Mouse (Mus musculus) MEL (cell line): Measurements from ENCODE around the gene Cmc2. TPM values are rescaled to one million over a fixed set of nuclear protein-coding genes. Genes with fewer than 3 reads are reported as not detected.

ENCODE experiments used
- DNase-seq: peaks from one replicate; pipeline ENCODE4 v3.0.0; 2011; ENCODE audit warnings: low read depth, low spot score
- H3K27ac ChIP-seq: 2 replicates; pipeline ENCODE4 v1.5.1; 2012; ENCODE audit warnings: low read depth, mild to moderate bottlenecking, control low read depth, low read length, moderate library complexity; ENCODE audit not compliant: control insufficient read depth
- H3K27me3 ChIP-seq, 2 experiments: fragments of 150-350 bp in 1 of 2; sonication (generic) in 1 of 2; 2 replicates each; pipeline ENCODE4 v1.6.1; 2012; ENCODE audit warnings: low read length in 2 of 2, mild to moderate bottlenecking in 2 of 2, improper control_type of control experiment in 1 of 2, moderate library complexity in 1 of 2; ENCODE audit not compliant: insufficient read depth in 2 of 2, control insufficient read depth in 1 of 2
- H3K36me3 ChIP-seq, 2 experiments: 2 replicates each; pipeline ENCODE4 v1.6.1; 2012 to 2014; ENCODE audit warnings: low read length in 2 of 2, improper control_type of control experiment in 1 of 2, inconsistent platforms in 1 of 2, mild to moderate bottlenecking in 1 of 2; ENCODE audit not compliant: insufficient read depth in 2 of 2, control insufficient read depth in 1 of 2
- H3K4me1 ChIP-seq, 2 experiments: fragments of 150-350 bp in 1 of 2; sonication (generic) in 1 of 2; 2 replicates each; pipeline ENCODE4 v1.6.1; 2012; ENCODE audit warnings: low read length in 2 of 2, improper control_type of control experiment in 1 of 2, mild to moderate bottlenecking in 1 of 2; ENCODE audit not compliant: insufficient read depth in 2 of 2, control insufficient read depth in 1 of 2
- H3K4me3 ChIP-seq, 2 experiments: fragments of 150-350 bp in 1 of 2; sonication (generic) in 1 of 2; 2 replicates each; pipeline ENCODE4 v1.5.1; 2012; ENCODE audit warnings: low read depth in 2 of 2, low read length in 2 of 2, mild to moderate bottlenecking in 2 of 2, moderate library complexity in 2 of 2, control low read depth in 1 of 2, improper control_type of control experiment in 1 of 2; ENCODE audit not compliant: control insufficient read depth in 1 of 2, insufficient read depth in 1 of 2
- H3K79me2 ChIP-seq: 2 replicates; pipeline ENCODE4 v1.6.1; 2012; ENCODE audit warnings: mild to moderate bottlenecking, low read length, moderate library complexity; ENCODE audit not compliant: control insufficient read depth, poor library complexity, insufficient read depth
- H3K9ac ChIP-seq: 2 replicates; pipeline ENCODE4 v1.6.1; 2012; ENCODE audit warnings: low read depth, mild to moderate bottlenecking, control low read depth, low read length, moderate library complexity; ENCODE audit not compliant: control insufficient read depth, poor library complexity, severe bottlenecking
- H3K9me3 ChIP-seq: fragments of 150-350 bp; sonication (generic); replicated peaks from 2 replicates; pipeline ENCODE4 v1.6.1; 2012; ENCODE audit warnings: mild to moderate bottlenecking, low read length, improper control_type of control experiment, moderate library complexity; ENCODE audit not compliant: insufficient read depth
- CTCF ChIP-seq, 3 experiments: IDR thresholded peaks in 2 of 3; conservative IDR thresholded peaks in 1 of 3; 2 replicates each; pipeline ENCODE4 v1.5.1; 2011 to 2012; ENCODE audit warnings: low read length in 3 of 3, low read depth in 2 of 3, mild to moderate bottlenecking in 2 of 3, improper control_type of control experiment in 1 of 3, inconsistent platforms in 1 of 3, mixed read lengths in 1 of 3, moderate library complexity in 1 of 3; ENCODE audit not compliant: control insufficient read depth in 1 of 3, insufficient read depth in 1 of 3, poor library complexity in 1 of 3, severe bottlenecking in 1 of 3
- GABPA ChIP-seq: IDR thresholded peaks from 2 replicates; pipeline ENCODE4 v1.6.1; 2012; ENCODE audit warnings: low read depth, mild to moderate bottlenecking, inconsistent platforms, low read length, improper control_type of control experiment, moderate library complexity
- JUND ChIP-seq: IDR thresholded peaks from 2 replicates; pipeline ENCODE4 v1.6.1; 2011; ENCODE audit warnings: low read depth, mild to moderate bottlenecking, improper control_type of control experiment, low read length
- MAX ChIP-seq: IDR thresholded peaks from 2 replicates; pipeline ENCODE4 v1.6.1; 2011; ENCODE audit warnings: low read length, improper control_type of control experiment
- MAZ ChIP-seq: IDR thresholded peaks from 2 replicates; pipeline ENCODE4 v1.6.1; 2012; ENCODE audit warnings: low read depth, mild to moderate bottlenecking, inconsistent platforms, low read length, improper control_type of control experiment
- MYB ChIP-seq: IDR thresholded peaks from 2 replicates; pipeline ENCODE4 v1.6.1; 2011; ENCODE audit warnings: mild to moderate bottlenecking, low read depth, low read length, improper control_type of control experiment
- NELFE ChIP-seq: IDR thresholded peaks from 2 replicates; pipeline ENCODE4 v1.6.1; 2011; ENCODE audit warnings: low read depth, low read length, improper control_type of control experiment
- NRF1 ChIP-seq: IDR thresholded peaks from 2 replicates; pipeline ENCODE4 v1.6.1; 2014; ENCODE audit warnings: low read depth, mild to moderate bottlenecking, inconsistent platforms, low read length, improper control_type of control experiment, moderate library complexity; ENCODE audit not compliant: poor library complexity, insufficient read depth, severe bottlenecking
- POLR2AphosphoS2 ChIP-seq: IDR thresholded peaks from 2 replicates; pipeline ENCODE4 v1.6.1; 2011; ENCODE audit warnings: low read length, improper control_type of control experiment
- POLR2AphosphoS5 ChIP-seq: IDR thresholded peaks from 2 replicates; pipeline ENCODE4 v1.6.1; 2012; ENCODE audit warnings: low read depth, borderline replicate concordance, mild to moderate bottlenecking, inconsistent platforms, low read length, moderate library complexity, mixed read lengths
- RAD21 ChIP-seq: IDR thresholded peaks from 2 replicates; pipeline ENCODE4 v1.6.1; 2011; ENCODE audit warnings: mild to moderate bottlenecking, low read depth, low read length, improper control_type of control experiment
- SMC3 ChIP-seq: IDR thresholded peaks from 2 replicates; pipeline ENCODE4 v1.6.1; 2011; ENCODE audit warnings: low read depth, low read length, improper control_type of control experiment
- TAL1 ChIP-seq: IDR thresholded peaks from 2 replicates; pipeline ENCODE4 v1.6.1; 2012; ENCODE audit warnings: mild to moderate bottlenecking, inconsistent platforms, low read length, moderate library complexity, mixed read lengths
- TCF12 ChIP-seq: IDR thresholded peaks from 2 replicates; pipeline ENCODE4 v1.6.1; 2014; ENCODE audit warnings: low read depth, mild to moderate bottlenecking, inconsistent platforms, low read length, improper control_type of control experiment, moderate library complexity
- ZC3H11A ChIP-seq: IDR thresholded peaks from 2 replicates; pipeline ENCODE4 v1.6.1; 2012; ENCODE audit warnings: low read depth, mild to moderate bottlenecking, inconsistent platforms, low read length, improper control_type of control experiment
- ZKSCAN1 ChIP-seq: IDR thresholded peaks from 2 replicates; pipeline ENCODE4 v1.6.1; 2012; ENCODE audit warnings: low read depth, mild to moderate bottlenecking, inconsistent platforms, low read length, improper control_type of control experiment, moderate library complexity
- ZMIZ1 ChIP-seq: IDR thresholded peaks from 2 replicates; pipeline ENCODE4 v1.6.1; 2012; ENCODE audit warnings: low read depth, mild to moderate bottlenecking, inconsistent platforms, low read length, improper control_type of control experiment, moderate library complexity
- ZNF384 ChIP-seq: IDR thresholded peaks from 2 replicates; pipeline ENCODE4 v1.6.1; 2012; ENCODE audit warnings: low read depth, mild to moderate bottlenecking, inconsistent platforms, low read length, improper control_type of control experiment
- polyA plus RNA-seq, 2 experiments: library from polyadenylated mRNA; stranded (reverse) in 1 of 2; unstranded in 1 of 2; fragments of >175 nt in 1 of 2; fragments of >200 nt in 1 of 2; gene quantifications; 2 replicates each; pipeline versions ENCODE4 v1.2.1 to v1.2.4; 2012; ENCODE audit warnings: low replicate concordance in 2 of 2, low read depth in 1 of 2; ENCODE audit not compliant: insufficient read length in 2 of 2, insufficient read depth in 1 of 2, missing spikeins in 1 of 2
- total RNA-seq: library from RNA; depleted of rRNA; stranded (reverse); fragments of 300-350 nt; gene quantifications from 2 replicates; pipeline ENCODE4 v1.2.3, GENCODE M21; 2012

The Cmc2 gene
- total and polyA plus RNA-seq, 3 experiments, result 65.4 to 111 TPM; not detected in 1

DNA sequence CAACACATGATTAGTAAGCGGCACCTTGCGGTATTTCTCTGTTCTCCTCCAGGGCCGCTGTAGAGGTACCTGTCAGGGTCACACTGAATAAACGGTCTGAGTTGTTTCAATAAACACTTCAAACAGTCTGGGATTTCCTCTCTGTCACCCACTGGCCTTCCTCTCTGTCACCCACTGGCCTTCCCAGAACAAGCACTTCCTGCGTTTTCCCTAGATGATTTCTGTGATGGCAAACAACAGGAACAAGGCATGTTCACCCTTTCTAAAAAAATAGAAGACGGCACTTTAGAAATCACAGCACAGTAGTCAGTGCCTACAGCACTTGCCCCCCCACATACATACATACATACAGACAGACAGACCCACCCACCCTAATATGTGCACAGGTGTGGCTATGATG lies 25.7 kb downstream of the Cmc2 start:
- Histone ChIP-seq H3K27ac (no peak overlapping the region), H3K9ac (no peak overlapping the region), H3K36me3 (no peaks in the 10 kb centered on the region; a peak in 1 of 4 replicates), H3K27me3 (no peaks in the 10 kb centered on the region), H3K4me3 (no peak overlapping the region), H3K4me1 (no peaks in the 10 kb centered on the region), H3K9me3 (no peaks in the 10 kb centered on the region), H3K79me2 (no peaks in the 10 kb centered on the region)
- DNase-seq, result no peak
- no peak for TF ChIP-seq POLR2AphosphoS2
- no peak for TF ChIP-seq NELFE
- TF ChIP-seq RAD21, result no peak
- TF ChIP-seq JUND, result no peak
- no peak for TF ChIP-seq NRF1
- no peak for TF ChIP-seq MAX
- no peak for TF ChIP-seq GABPA
- no peak for TF ChIP-seq ZNF384
- no peak for TF ChIP-seq ZMIZ1
- TF ChIP-seq CTCF (IDR thresholded peaks at IDR 0.05 in 2 of 3, conservative IDR thresholded peaks at IDR 0.05 in 1 of 3; ENCODE audit: control insufficient read depth in 1 of 3, insufficient read depth in 1 of 3, low read depth in 2 of 3, low read length in 3 of 3, poor library complexity in 1 of 3, severe bottlenecking in 1 of 3), result no peak
- no peak for TF ChIP-seq TCF12
- no peak for TF ChIP-seq MAZ
- TF ChIP-seq TAL1, result no peak
- TF ChIP-seq ZKSCAN1, result no peak
- TF ChIP-seq ZC3H11A, result no peak
- TF ChIP-seq MYB, result no peak
- TF ChIP-seq POLR2AphosphoS5, result no peak

DNA sequence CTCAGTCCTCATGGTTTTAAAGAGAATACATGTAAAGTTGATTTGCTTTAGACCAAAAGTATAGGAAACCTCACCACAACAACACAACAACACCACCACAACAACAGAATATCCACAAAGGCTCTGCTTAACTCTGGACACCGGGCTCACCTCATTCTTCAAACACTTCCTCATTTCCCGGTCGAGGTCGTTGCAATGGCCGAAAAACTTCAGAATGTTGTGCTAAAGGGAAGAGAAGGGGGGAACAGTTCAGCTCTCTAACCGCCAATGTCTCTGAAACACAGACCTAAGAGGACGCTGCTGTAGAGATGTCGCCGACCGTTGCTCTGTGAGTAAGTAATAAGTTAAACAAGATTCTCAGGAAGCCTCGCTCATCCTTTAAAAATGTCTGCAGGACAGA lies 27.3 kb downstream of the Cmc2 start:
- no peaks in the 10 kb centered on the region for H3K9me3 ChIP-seq
- no peaks in the 10 kb centered on the region; a peak in 2 of 4 replicates for H3K36me3 ChIP-seq
- no peak overlapping the region for H3K9ac ChIP-seq
- no peaks in the 10 kb centered on the region for H3K27me3 ChIP-seq
- H3K27ac ChIP-seq, result no peak overlapping the region
- H3K4me3 ChIP-seq, result no peak overlapping the region
- TF ChIP-seq SMC3, result no peak
- no peak for TF ChIP-seq CTCF (IDR thresholded peaks at IDR 0.05 in 2 of 3, conservative IDR thresholded peaks at IDR 0.05 in 1 of 3; ENCODE audit: control insufficient read depth in 1 of 3, insufficient read depth in 1 of 3, low read depth in 2 of 3, low read length in 3 of 3, poor library complexity in 1 of 3, severe bottlenecking in 1 of 3)
- TF ChIP-seq NELFE, result no peak
- no peak for TF ChIP-seq RAD21
- no peak for TF ChIP-seq POLR2AphosphoS5
- H3K79me2 ChIP-seq, result no peaks in the 10 kb centered on the region
- no peak for DNase-seq
- H3K4me1 ChIP-seq, result no peaks in the 10 kb centered on the region
